Mouse (Mus musculus) cerebellum, adult 2 months (tissue): ENCODE measurements at regions not wholly inside any gene's neighbourhood (a gene's known extent, or its start where the extent isn't known, plus 50 kb on each side); places are given as distances from the start of the nearest gene placed in this dataset.

Source experiments
- DNase-seq, 2 experiments: peaks; one replicate each; pipeline ENCODE4 v3.0.0; 2021
- H3K27ac ChIP-seq: fragments of 200-500 bp; 2 replicates; pipeline ENCODE4 v1.5.1; 2012; ENCODE audit warnings: low read length, control low read depth, inconsistent platforms; ENCODE audit not compliant: insufficient read depth
- H3K27me3 ChIP-seq: fragments of 200-500 bp; 2 replicates; pipeline ENCODE4 v1.6.1; 2012; ENCODE audit warnings: inconsistent platforms, mild to moderate bottlenecking, low read length, moderate library complexity; ENCODE audit not compliant: control insufficient read depth, insufficient read depth
- H3K4me1 ChIP-seq: fragments of 200-500 bp; 2 replicates; pipeline ENCODE4 v1.6.1; 2011; ENCODE audit warnings: low read length; ENCODE audit not compliant: control insufficient read depth, insufficient read depth
- H3K4me3 ChIP-seq: fragments of 200-500 bp; replicated peaks from 2 replicates; pipeline ENCODE3; 2011; ENCODE audit warnings: mild to moderate bottlenecking, low read depth, low read length, control low read depth; ENCODE audit not compliant: insufficient read depth
- CTCF ChIP-seq: fragments of 200-500 bp; IDR thresholded peaks from 2 replicates; pipeline ENCODE4 v1.5.1; 2011; ENCODE audit warnings: low read depth, mild to moderate bottlenecking, control low read depth, low read length, moderate library complexity, borderline replicate concordance; ENCODE audit not compliant: insufficient read depth
- POLR2A ChIP-seq: fragments of 200-500 bp; IDR thresholded peaks from 2 replicates; pipeline ENCODE4 v1.6.1; 2011; ENCODE audit warnings: low read length, control low read depth, borderline replicate concordance; ENCODE audit not compliant: insufficient read depth
- WGBS: fragments of 180-500 bp; shearing (Covaris S2); methylation state at CpG from one replicate; pipeline ENCODE4 v1.1.7; 2018; 5-methylcytosine and 5-hydroxymethylcytosine counted together

GRCm38 (mm10) chr2:101209136-101209535 is 415.4 kb upstream of the Rag2 start:
- TF ChIP-seq POLR2A (no peak), CTCF (no peak)
- Histone ChIP-seq H3K27ac (no peak overlapping the region), H3K4me3 (no peak overlapping the region), H3K27me3 (no peaks in the 10 kb centered on the region), H3K4me1 (no peaks in the 10 kb centered on the region)
- WGBS: 93% methylated on average over 4 of the region's 4 CpGs
- no peak for DNase-seq

- Histone ChIP-seq H3K4me1 (no peaks in the 10 kb centered on the region), H3K4me3 (no peak overlapping the region), H3K27me3 (no peaks in the 10 kb centered on the region), H3K27ac (no peak overlapping the region)
- no peak for DNase-seq
- no peak for TF ChIP-seq CTCF
- no peak for TF ChIP-seq POLR2A
Observed at GRCm38 (mm10) chr2:101220759-101221158, 403.8 kb upstream of the Rag2 start.

GRCm38 (mm10) chr2:101242983-101243382 is 381.5 kb upstream of the Rag2 start:
- H3K27me3 ChIP-seq: no peaks in the 10 kb centered on the region
- no peak for DNase-seq
- H3K27ac ChIP-seq: no peak overlapping the region
- no peak for TF ChIP-seq POLR2A
- no peak for TF ChIP-seq CTCF
- H3K4me3 ChIP-seq: no peak overlapping the region
- WGBS: 88% methylated on average over 3 of the region's 3 CpGs
- H3K4me1 ChIP-seq: no peaks in the 10 kb centered on the region

- DNase-seq: no peak
- WGBS: 43% methylated on average over 2 of the region's 2 CpGs
- Histone ChIP-seq H3K27ac (no peak overlapping the region), H3K4me1 (no peaks in the 10 kb centered on the region), H3K27me3 (no peaks in the 10 kb centered on the region), H3K4me3 (no peak overlapping the region)
- no peak for TF ChIP-seq CTCF
- TF ChIP-seq POLR2A: no peak
Observed at GRCm38 (mm10) chr2:101247133-101247532, 377.4 kb upstream of the Rag2 start.

GRCm38 (mm10) chr2:101252228-101252627 is 372.3 kb upstream of the Rag2 start:
- no peak overlapping the region for H3K4me3 ChIP-seq
- no peak for DNase-seq
- H3K27me3 ChIP-seq: no peaks in the 10 kb centered on the region
- TF ChIP-seq POLR2A (no peak), CTCF (no peak)
- H3K27ac ChIP-seq: no peak overlapping the region
- WGBS: 76% methylated on average over 3 of the region's 3 CpGs
- no peaks in the 10 kb centered on the region for H3K4me1 ChIP-seq

- Histone ChIP-seq H3K4me1 (no peaks in the 10 kb centered on the region), H3K4me3 (no peak overlapping the region), H3K27me3 (no peaks in the 10 kb centered on the region), H3K27ac (no peak overlapping the region)
- TF ChIP-seq CTCF (no peak), POLR2A (no peak)
- DNase-seq: no peak
- 25% methylated on average over 3 of the region's 3 CpGs for WGBS
Observed at GRCm38 (mm10) chr2:101256464-101256863, 368.1 kb upstream of the Rag2 start.

GRCm38 (mm10) chr2:101263934-101264333 is 360.6 kb upstream of the Rag2 start:
- no peak overlapping the region for H3K27ac ChIP-seq
- DNase-seq: no peak
- 51% methylated on average over 4 of the region's 4 CpGs for WGBS
- no peak for TF ChIP-seq POLR2A
- no peak for TF ChIP-seq CTCF
- no peaks in the 10 kb centered on the region for H3K4me1 ChIP-seq
- no peak overlapping the region for H3K4me3 ChIP-seq
- no peaks in the 10 kb centered on the region for H3K27me3 ChIP-seq

GRCm38 (mm10) chr2:101266685-101267374 is 357.7 kb upstream of the Rag2 start:
- no peak for DNase-seq
- Histone ChIP-seq H3K4me3 (no peak overlapping the region), H3K27ac (no peak overlapping the region), H3K4me1 (no peaks in the 10 kb centered on the region), H3K27me3 (no peaks in the 10 kb centered on the region)
- 86% methylated on average over 2 of the region's 2 CpGs for WGBS
- TF ChIP-seq POLR2A (no peak), CTCF (no peak)
